Mouse (Mus musculus) liver, embryonic 14.5 days (tissue): ENCODE measurements at regions not wholly inside any gene's neighbourhood (a gene's known extent, or its start where the extent isn't known, plus 50 kb on each side); places are given as distances from the start of the nearest gene placed in this dataset.

Experiments used
- CTCF ChIP-seq: IDR thresholded peaks from 2 replicates; pipeline ENCODE4 v1.5.1; 2016; ENCODE audit warnings: antibody characterized with exemption, low read depth, control low read depth
- EP300 ChIP-seq: IDR thresholded peaks from 2 replicates; pipeline ENCODE4 v1.6.1; 2016; ENCODE audit warnings: antibody characterized with exemption, low read depth

GRCm38 (mm10) chr9:46396591-46396990, 76.8 kb upstream of the 4931429L15Rik start:
- TF ChIP-seq CTCF (no peak), EP300 (no peak)
